Mouse (Mus musculus) lung, adult 2 months (tissue): ENCODE measurements around the gene Mptx2. TPM values are rescaled to one million over a fixed set of nuclear protein-coding genes. Genes with fewer than 3 reads are reported as not detected.
"Not testable (repeated sequence)": the region's sequence is repeated elsewhere in the genome, so short reads cannot be mapped to it uniquely, and the experiment has no call there.

Experiments
- DNase-seq: peaks from one replicate; pipeline ENCODE4 v3.0.0; 2022
- H3K4me1 ChIP-seq: fragments of 200-500 bp; 2 replicates; pipeline ENCODE4 v1.6.1; 2011; ENCODE audit warnings: low read length; ENCODE audit not compliant: control insufficient read depth, insufficient read depth
- H3K4me3 ChIP-seq: fragments of 200-500 bp; replicated peaks from 2 replicates; pipeline ENCODE3; 2011; ENCODE audit warnings: low read depth, mild to moderate bottlenecking, control low read depth, low read length; ENCODE audit errors: extremely low read depth
- CTCF ChIP-seq: fragments of 200-500 bp; IDR thresholded peaks from 2 replicates; pipeline ENCODE4 v1.5.1; 2011; ENCODE audit warnings: mild to moderate bottlenecking, low read length, control low read depth; ENCODE audit not compliant: insufficient read depth
- POLR2A ChIP-seq: fragments of 200-500 bp; IDR thresholded peaks from 2 replicates; pipeline ENCODE4 v1.6.1; 2011; ENCODE audit warnings: low read depth, mild to moderate bottlenecking, control low read depth, low read length, borderline replicate concordance; ENCODE audit errors: extremely low read depth
- WGBS: fragments of 180-500 bp; shearing (Covaris S2); methylation state at CpG from one replicate; pipeline ENCODE4 v1.1.7; 2018; 5-methylcytosine and 5-hydroxymethylcytosine counted together
- polyA plus RNA-seq: library from polyadenylated mRNA; depleted of rRNA; stranded (reverse); fragments of >200 nt; gene quantifications from 2 replicates; pipeline ENCODE4 v1.2.3, GENCODE M21; 2012; rRNA removed

Gene Mptx2
- polyA plus RNA-seq = not detected in 2 replicates

DNA sequence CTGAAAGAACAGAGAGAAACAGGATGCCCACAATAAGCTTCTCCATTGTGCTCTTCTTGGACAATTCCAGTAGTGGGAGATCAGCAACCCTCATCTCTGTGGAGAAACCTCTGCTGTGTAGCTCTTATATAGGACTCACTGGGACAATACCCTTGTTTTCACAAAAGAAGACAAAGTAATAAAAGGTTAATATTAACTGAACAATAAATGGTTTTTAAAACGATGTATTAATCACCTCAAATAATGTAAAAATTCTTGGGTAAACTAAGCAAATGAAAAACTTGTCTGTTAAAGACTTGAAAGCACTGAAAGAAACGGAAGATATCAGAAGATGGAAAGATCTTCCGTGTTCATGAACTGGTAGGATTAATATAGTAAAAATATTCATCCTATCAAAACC lies at the start of gene Mptx2:
Mptx2 (minus strand) TSS at position 101 of the 400 bp plus-strand sequence.
- Histone ChIP-seq H3K4me3 (no peak within 1 kb of the TSS), H3K4me1 (no peaks in the 10 kb centered on the region)
- TF ChIP-seq POLR2A (no peak), CTCF (no peak)
- no peak for DNase-seq
- WGBS = 72% methylated on average over 3 of the region's 3 CpGs

DNA sequence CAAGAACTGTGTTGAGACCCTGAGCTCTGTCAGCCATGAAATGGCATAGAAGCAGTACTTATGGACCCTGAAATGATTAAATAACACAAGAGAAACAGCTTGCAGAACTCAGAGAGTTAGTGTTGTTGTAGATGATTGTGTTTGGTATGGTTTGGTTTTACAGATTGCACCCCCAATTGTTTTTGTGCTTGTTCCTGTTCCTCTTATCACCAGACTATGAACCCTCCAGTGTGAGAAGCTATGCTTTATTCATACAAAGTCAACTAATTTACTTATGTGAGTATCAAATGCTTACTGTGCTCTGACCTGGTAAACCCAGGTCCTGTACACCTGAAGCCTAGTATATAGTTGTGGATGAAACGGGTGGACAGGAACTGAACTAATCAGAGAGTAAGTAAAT lies 49.0 kb upstream of the Mptx2 start:
- WGBS = 55% methylated on average over 1 of the region's 1 CpGs
- no peak for DNase-seq
- no peaks in the 10 kb centered on the region for H3K4me1 ChIP-seq
- no peak overlapping the region for H3K4me3 ChIP-seq
- TF ChIP-seq CTCF (no peak), POLR2A (no peak)

DNA sequence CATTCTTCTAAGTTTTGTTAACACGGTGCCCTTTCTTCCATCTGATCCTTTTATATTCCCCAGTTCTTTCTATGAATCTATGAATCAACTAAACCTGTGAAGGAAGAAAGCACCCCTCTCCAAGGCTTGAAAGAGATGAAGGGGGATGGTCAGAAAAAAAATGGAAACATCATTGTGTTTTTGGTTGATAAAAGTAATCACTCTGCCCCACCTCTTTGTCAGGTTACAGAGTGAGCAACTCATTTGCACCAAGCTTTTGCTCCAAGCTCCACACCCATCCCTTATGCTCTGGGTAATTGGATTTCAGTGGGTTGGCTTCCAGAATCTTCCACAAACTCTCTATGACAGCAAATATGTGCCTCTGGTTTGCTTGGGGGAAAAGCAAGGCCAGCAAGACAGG lies 47.8 kb upstream of the Mptx2 start:
- no peaks in the 10 kb centered on the region for H3K4me1 ChIP-seq
- no peak for DNase-seq
- no peak overlapping the region for H3K4me3 ChIP-seq
- TF ChIP-seq POLR2A (no peak), CTCF (no peak)
- 87% methylated on average over 1 of the region's 1 CpGs for WGBS

DNA sequence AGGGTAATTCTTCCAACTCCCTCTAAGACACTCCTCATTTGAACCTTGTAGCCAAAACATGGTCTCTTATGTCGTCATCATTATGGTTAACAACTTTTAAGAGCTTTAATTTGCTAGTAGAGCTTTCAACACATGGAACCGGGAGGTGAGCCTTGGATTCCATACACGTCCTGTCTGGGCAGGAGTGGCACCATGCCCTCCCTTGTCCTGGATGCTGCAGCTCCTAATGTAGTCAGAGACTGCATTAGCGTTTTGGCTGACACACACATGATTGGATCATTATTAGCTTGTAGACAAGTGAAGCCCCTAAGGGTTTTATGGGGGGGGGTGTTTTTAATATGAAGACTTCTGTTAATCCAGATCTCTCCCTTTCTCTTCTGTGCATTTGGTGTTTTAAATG lies 47.4 kb upstream of the Mptx2 start:
- WGBS = 62% methylated on average over 4 of the region's 4 CpGs
- DNase-seq = no peak
- Histone ChIP-seq H3K4me1 (no peaks in the 10 kb centered on the region), H3K4me3 (no peak overlapping the region)
- no peak for TF ChIP-seq POLR2A
- TF ChIP-seq CTCF = no peak

- WGBS = 26% methylated on average over 5 of the region's 5 CpGs
- no peak for TF ChIP-seq POLR2A
- peak; percentile 58 for TF ChIP-seq CTCF
- DNase-seq = peak; percentile 6
- Histone ChIP-seq H3K4me1 (no peaks in the 10 kb centered on the region), H3K4me3 (no peak overlapping the region)
These were observed 46.4 kb upstream of the Mptx2 start for GRCm38 (mm10) chr1:173323839-173324585.

DNA sequence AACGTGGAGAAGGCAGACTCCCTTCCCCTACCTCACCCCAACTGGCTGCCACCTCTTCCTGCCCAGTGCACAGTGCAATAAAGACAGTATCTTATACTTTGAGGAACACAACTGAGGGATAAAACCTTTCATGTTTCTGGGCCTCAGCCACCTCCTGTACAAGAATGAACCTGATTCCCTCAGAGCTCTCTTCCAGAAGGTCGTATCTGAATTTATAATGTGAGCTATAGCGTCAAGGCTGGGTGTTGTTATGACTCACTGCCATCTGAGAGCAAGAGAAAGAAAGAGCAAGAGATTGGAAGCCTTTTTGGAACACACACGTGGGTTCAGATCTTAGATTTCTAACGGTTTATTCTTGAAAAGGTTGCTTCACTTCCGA lies 44.7 kb upstream of the Mptx2 start:
- Histone ChIP-seq H3K4me3 (no peak overlapping the region), H3K4me1 (no peaks in the 10 kb centered on the region)
- no peak for DNase-seq
- WGBS = 58% methylated on average over 6 of the region's 6 CpGs
- no peak for TF ChIP-seq CTCF
- TF ChIP-seq POLR2A = no peak

- 70% methylated on average over 8 of the region's 8 CpGs for WGBS
These were observed 44.1 kb upstream of the Mptx2 start for GRCm38 (mm10) chr1:173321593-173322248.

GRCm38 (mm10) chr1:173317925-173318477 lies 40.4 kb upstream of the Mptx2 start:
- TF ChIP-seq POLR2A (no peak), CTCF (no peak)
- WGBS = 74% methylated on average over 2 of the region's 2 CpGs
- H3K4me1 ChIP-seq = no peaks in the 10 kb centered on the region
- DNase-seq = no peak
- H3K4me3 ChIP-seq = no peak overlapping the region

More at GRCm38 (mm10) chr1:173321593-173322248, 44.1 kb upstream of the Mptx2 start:
- Histone ChIP-seq H3K4me3 (no peak overlapping the region), H3K4me1 (no peaks in the 10 kb centered on the region)
- no peak for DNase-seq
- TF ChIP-seq POLR2A = no peak
- no peak for TF ChIP-seq CTCF

DNA sequence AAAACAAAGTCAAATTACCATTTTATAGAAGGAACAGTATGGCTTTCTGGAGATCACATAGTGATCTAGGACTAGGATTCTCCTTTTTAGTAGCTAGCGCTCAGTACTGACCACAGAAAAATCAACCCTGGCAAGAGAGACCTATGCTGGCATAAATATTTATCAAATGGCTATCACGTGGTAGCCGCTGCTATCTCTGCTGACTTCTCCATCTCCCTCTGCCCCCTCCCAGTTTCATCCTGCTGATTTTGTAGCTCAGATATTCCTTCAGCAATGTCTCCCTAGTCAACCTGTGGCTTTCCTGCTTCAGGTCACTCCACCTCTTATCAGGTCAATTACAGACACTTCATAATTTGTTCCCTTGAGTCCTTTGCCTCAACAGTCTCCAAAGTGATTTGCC lies 38.1 kb upstream of the Mptx2 start:
- 60% methylated on average over 3 of the region's 3 CpGs for WGBS
- DNase-seq = no peak
- TF ChIP-seq CTCF (no peak), POLR2A (no peak)
- no peaks in the 10 kb centered on the region for H3K4me1 ChIP-seq
- H3K4me3 ChIP-seq = no peak overlapping the region

GRCm38 (mm10) chr1:173313535-173314050 lies 36.0 kb upstream of the Mptx2 start:
- DNase-seq, H3K4me1 ChIP-seq, H3K4me3 ChIP-seq: not testable (repeated sequence)
- WGBS = 58% methylated on average over 7 of the region's 7 CpGs

GRCm38 (mm10) chr1:173302795-173303194 lies 25.2 kb upstream of the Mptx2 start:
- H3K4me1 ChIP-seq, DNase-seq, H3K4me3 ChIP-seq: not testable (repeated sequence)
- WGBS = 30% methylated on average over 3 of the region's 3 CpGs
